Mouse (Mus musculus): ENCODE results near the gene Cyp2b9.
"Not testable (repeated sequence)": the region's sequence is repeated elsewhere in the genome, so short reads cannot be mapped to it uniquely, and the experiment has no call there.

Cyp2b9 gene

DNA sequence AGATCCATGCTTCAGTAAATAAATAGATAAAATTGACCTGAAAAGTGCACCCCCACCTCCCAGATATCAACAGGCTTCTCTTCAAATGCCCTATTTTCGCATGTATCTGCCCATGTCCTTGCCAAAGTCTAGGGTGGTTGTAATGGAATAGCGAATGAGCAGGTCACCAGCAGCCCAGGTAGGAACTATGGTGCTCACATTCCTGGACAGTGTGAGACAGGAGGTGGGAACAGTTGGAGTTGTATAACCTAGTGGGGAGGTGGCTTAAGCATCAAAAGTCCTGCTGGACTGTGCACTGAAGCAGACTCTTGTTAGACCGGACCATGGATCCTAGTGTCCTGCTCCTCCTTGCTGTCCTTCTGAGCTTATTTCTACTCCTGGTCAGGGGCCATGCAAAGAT is at the start of gene Cyp2b9:
Gene Cyp2b9, plus strand, starts transcription at position 301 of the 400 bp plus-strand sequence.
- DNase-seq (ENCODE audit: low spot score in 2 of 2) = not testable (repeated sequence)

DNA sequence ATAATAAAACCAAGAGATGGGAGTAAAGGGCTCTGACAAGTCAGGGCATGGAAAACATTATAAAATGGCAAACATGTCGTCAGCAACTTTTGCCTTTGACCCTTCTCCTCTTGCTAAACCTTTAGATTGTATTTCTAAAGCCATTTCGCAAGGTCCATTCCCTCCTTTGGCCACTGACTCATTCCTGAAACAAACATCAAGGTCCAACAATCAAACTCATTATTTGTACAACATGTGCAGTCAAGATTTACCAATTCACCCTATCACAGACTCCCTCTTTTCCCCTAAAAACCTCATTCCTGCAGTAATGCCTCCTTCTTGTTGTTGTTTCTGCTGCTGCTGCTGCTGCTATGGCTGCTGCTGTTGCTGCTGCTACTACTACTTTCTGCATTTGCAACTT is 33.6 kb upstream of the Cyp2b9 start:
- not testable (repeated sequence) for DNase-seq (ENCODE audit: low spot score in 2 of 2)

DNA sequence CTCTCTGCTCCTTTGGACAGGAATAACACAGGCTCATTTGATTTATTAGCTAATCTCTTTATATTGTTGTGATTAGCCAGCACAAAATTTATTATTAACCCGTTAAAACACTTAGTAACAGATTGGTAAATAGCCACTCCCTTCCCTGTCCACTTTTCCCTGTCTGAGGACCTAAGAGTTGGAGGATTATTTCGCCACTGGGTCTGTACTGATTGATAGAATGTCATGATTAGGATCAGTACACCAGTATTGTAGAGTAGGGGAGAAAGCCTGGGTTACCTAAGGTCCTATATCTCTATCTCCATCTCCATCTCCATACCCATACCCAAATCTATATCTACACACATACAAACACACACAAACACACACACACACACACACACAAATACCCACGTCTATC is 29.6 kb upstream of the Cyp2b9 start:
- not testable (repeated sequence) for DNase-seq (ENCODE audit: low spot score in 2 of 2)

DNA sequence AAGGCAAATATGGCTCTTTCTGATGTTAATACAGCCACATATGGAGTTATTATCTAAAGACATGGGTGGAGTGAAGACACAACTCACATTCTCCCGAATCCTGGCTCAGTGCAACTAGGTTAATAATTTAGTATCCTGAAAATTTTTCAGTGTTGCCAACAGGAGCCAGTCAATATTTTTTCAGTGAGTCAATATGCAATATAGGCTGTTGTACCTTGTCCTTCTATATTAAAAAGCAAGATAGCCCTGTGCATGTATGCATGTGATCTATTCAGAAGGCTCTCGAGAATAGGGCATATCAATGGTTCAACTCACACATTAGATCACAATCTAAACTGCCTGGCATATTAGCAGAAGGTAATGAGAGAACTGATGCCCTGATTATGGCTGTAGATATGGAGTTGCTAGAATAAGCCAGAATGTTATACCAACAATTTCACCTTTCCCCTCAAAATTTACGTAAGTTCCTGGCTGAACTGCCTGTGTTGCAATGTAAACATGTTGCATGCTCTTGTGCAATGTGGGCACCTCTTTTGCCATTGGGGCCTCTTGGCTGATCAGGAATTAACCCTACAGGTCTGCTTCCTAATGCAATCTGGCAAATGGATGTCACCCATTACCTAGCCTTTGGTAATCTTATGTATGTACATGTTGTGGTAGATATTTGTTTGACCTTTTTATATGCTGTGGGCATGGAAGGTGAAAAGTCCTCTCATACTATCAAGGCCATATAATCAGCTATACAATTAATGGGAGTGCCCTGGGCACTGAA is 4.3 kb upstream of the Cyp2b9 start:
- DNase-seq (ENCODE audit: low spot score in 2 of 2) = not testable (repeated sequence)

DNA sequence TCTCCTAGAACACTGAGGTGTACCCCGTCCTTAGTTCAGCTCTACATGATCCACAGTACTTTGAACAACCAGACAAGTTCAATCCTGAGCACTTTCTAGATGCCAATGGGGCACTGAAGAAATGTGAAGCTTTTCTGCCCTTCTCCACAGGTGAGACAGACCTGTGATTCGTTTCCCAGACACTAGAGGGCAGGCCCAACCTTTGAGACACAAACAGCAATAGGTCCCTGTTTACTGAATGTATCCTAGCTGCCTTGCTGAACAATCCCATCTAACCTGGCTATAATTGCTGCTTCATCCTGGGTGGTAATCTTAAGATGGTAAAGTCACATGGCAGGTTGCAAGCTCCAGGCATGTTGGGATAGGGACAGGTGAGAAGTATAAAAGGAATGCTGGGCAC is 27.9 kb downstream of the Cyp2b9 start:
- DNase-seq (ENCODE audit: low spot score in 2 of 2) = peak; percentile 30 to 36

DNA sequence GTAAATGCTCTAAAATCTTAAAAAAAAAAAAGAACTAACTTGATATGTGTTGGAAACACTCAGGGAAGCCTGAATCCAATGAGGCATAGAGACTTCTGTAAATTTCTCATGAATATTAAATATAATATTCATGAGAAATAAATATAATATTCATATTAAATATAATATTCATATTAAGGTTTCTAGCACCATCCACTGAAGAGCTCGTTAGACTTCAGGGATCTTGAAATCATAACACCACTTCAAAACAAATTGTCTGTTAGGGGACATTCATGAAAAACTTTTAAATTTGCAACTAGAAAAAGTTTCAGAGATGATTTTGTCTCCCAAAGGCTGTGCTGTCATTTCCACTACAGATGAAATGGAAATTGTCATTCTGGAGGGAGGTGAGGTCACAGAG is 86.8 kb downstream of the Cyp2b9 start, which contains the start of gene Vmn1r184:
Gene Vmn1r184, plus strand, starts transcription at position 301 of the 400 bp plus-strand sequence.
- not testable (repeated sequence) for DNase-seq (ENCODE audit: low spot score in 2 of 2)
